Mouse (Mus musculus): ENCODE data around the gene Ascc3. TPM values are rescaled to one million over a fixed set of nuclear protein-coding genes. Genes with fewer than 3 reads are reported as not detected.

Ascc3 gene
- polyA plus RNA-seq, 1 experiment, result 28.7 TPM

DNA sequence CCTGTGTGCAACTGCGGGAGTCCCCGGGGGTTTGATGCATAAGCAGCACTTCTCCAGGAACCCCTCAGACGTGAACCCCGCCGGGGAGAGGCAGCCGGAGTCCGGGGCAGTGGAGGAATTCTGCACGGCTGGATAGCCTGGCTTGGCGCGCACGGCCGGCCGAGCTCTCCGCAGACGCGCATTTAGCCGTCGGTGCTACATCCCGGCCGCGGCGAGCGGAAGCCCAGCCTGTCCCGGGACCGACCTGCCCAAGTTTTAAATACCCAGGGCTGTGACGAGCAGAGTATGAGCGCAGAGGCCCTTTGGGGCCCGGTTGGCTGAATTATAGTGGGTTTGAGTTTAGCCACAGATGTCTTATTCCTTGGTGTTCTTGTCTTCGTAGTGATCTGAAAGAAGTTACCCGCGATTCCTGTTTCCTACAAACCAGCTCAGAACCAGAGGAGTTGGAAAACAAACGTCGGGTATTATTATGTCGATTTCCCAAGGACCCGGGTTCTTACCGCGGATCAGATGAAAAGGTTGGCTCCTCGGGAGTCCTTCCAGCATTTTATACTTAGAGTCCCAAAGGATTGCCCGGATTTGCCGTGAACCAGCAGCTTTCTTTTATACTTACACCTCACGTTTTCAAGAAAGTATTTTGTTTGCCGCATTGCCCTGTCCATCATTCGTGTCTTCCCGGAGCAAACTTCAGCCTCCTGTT lies 302.8 kb downstream of the Ascc3 start:
- no peak for TF ChIP-seq POLR2A (IDR thresholded peaks at IDR 0.05; ENCODE audit: control insufficient read depth, extremely low read depth, insufficient read depth, low read length, poor library complexity)
- TF ChIP-seq CTCF (IDR thresholded peaks at IDR 0.05; ENCODE audit: borderline replicate concordance, control insufficient read depth, extremely low read depth, insufficient read depth, low read length, poor library complexity), result no peak
- WGBS, result 4% methylated on average over 44 of the region's 44 CpGs
- DNase-seq, result no peak
- Histone ChIP-seq H3K36me3 (ENCODE audit: control insufficient read depth, insufficient read depth, low read length) (no peaks in the 10 kb centered on the region), H3K4me3 (ENCODE audit: control insufficient read depth, insufficient read depth, low read length) (no peak overlapping the region), H3K4me1 (replicated peaks; ENCODE audit: control insufficient read depth, insufficient read depth, low read length) (no peaks in the 10 kb centered on the region), H3K27ac (ENCODE audit: control insufficient read depth, insufficient read depth, low read length) (no peak overlapping the region), H3K27me3 (ENCODE audit: control insufficient read depth, insufficient read depth, low read length) (peaks cover 19% of the 10 kb centered on the region)

DNA sequence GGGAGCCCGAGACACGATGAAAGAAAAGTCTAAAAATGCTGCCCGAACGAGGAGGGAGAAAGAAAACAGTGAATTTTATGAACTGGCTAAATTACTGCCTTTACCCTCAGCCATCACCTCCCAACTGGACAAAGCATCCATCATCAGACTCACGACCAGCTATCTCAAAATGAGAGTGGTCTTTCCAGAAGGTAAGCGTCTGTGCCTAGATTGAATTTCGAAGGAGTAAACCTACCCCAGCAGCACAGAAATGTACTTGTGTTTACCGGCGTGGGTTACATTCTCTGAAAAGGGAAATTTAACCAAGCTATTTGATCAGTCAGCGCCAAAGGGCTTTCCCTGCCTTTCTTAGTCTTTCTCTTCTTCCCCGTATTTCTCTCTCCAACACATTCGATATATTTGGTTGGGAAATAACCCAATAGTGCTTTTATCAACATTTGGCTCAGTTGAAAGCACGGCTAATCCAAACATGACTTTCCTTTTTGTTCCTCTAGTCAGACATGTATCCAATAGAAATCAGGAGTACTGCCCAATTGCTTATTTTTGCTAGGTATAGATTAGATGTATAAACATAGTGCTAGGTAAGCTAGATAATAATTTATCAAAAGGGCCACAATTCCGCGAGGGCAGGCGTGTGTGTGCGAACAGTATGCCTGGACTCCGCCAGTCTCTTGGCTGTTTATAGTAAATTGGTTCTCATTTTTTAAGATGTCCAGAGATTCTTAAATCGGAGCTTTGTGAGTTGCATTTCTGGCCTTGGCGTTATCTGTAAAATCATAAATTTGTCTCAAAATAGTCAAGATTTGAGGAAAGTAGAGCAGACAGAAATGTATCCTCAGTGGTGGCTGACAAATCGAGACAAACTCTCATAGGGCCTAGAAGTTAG lies 303.7 kb downstream of the Ascc3 start:
- 18% methylated on average over 21 of the region's 21 CpGs for WGBS

DNA sequence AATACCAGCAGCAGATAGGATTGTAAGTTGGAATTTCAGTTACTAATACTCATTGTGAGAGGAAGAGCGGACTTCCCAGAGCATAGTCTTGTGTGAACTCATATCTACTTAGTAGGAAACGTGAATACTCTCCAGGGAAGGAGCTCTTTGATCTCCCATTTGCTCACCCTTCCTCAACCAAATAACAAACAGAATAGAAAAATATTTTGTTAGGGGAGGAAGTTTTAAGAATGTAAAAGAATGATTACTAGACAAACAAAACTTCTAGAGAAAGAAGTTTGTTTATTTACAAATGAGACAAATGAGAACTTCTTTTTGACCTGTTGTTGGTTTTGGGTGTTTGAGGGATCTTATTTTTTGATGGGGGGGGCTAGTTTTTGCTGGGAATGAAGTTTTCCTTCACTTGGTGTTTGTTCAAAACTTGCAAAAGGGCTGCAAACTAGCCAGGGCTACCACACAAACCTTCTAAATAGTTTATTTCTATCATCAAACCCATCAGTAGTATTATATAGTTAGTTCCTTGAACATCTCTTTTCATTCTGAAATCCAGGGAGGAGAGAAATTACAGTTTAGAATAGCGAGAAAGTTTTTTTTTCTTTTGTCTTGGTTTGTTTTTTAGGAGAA lies 304.4 kb downstream of the Ascc3 start:
- 22% methylated on average over 3 of the region's 3 CpGs for WGBS
- Histone ChIP-seq H3K27me3 (ENCODE audit: control insufficient read depth, insufficient read depth, low read length) (peaks cover 29% of the 10 kb centered on the region), H3K4me3 (ENCODE audit: control insufficient read depth, insufficient read depth, low read length) (no peak overlapping the region), H3K27ac (ENCODE audit: control insufficient read depth, insufficient read depth, low read length) (no peak overlapping the region), H3K4me1 (replicated peaks; ENCODE audit: control insufficient read depth, insufficient read depth, low read length) (no peaks in the 10 kb centered on the region), H3K36me3 (ENCODE audit: control insufficient read depth, insufficient read depth, low read length) (no peaks in the 10 kb centered on the region)
- DNase-seq, result no peak
- TF ChIP-seq POLR2A (IDR thresholded peaks at IDR 0.05; ENCODE audit: control insufficient read depth, extremely low read depth, insufficient read depth, low read length, poor library complexity) (no peak), CTCF (IDR thresholded peaks at IDR 0.05; ENCODE audit: borderline replicate concordance, control insufficient read depth, extremely low read depth, insufficient read depth, low read length, poor library complexity) (no peak)

More for the DNA sequence above, 303.7 kb downstream of the Ascc3 start:
- H3K27ac ChIP-seq (ENCODE audit: control insufficient read depth, insufficient read depth, low read length), result no peak overlapping the region
- no peak overlapping the region for H3K4me3 ChIP-seq (ENCODE audit: control insufficient read depth, insufficient read depth, low read length)
- no peak for DNase-seq
- no peaks in the 10 kb centered on the region for H3K4me1 ChIP-seq (replicated peaks; ENCODE audit: control insufficient read depth, insufficient read depth, low read length)
- TF ChIP-seq POLR2A (IDR thresholded peaks at IDR 0.05; ENCODE audit: control insufficient read depth, extremely low read depth, insufficient read depth, low read length, poor library complexity) (no peak), CTCF (IDR thresholded peaks at IDR 0.05; ENCODE audit: borderline replicate concordance, control insufficient read depth, extremely low read depth, insufficient read depth, low read length, poor library complexity) (no peak)
- H3K27me3 ChIP-seq (ENCODE audit: control insufficient read depth, insufficient read depth, low read length), result peaks cover 25% of the 10 kb centered on the region
- no peaks in the 10 kb centered on the region for H3K36me3 ChIP-seq (ENCODE audit: control insufficient read depth, insufficient read depth, low read length)

DNA sequence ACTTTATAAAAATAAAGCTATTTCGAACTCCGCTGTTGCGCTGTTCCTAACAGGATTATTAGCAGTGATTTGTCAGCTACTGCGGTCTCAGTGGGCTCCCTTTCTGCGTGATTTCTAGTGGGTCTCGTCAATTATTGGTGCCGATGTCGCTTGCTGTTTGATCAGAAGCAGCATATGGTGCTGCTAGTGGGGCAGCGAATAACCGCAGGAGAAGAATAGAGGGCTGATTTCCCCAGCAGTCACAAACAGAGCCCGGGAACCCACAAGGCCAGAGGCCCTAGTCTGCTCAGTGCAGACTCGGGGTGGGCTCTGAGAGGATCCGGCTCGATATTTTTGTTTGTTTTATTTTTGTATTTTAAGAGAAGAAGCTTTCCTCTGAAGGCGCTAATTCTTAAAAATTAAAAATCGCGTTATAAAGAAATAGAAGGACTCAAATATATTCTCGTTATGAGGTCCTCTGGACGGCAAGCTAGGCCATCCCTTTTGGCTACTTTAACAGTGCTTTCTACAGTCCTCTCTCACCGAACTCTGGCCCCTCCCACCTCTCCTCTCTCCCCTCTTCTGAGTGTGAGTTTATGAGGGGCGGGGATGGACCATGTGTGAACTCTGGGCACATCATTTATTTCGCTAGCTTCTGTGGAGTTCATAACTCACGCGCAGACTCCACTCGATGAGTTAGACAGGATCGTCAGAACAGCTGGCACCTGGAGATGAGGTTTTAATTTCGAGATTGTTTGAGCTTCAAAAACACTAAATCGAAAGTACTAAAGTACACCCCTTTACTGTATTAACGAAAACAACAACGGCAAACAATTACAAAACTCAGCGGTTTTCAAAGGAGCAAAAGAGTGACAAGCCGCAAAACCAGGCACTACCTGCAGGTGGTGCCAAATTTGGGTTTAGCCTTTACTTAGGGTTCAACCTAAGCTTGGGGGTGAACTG lies 305.3 kb downstream of the Ascc3 start:
- Histone ChIP-seq H3K4me3 (ENCODE audit: control insufficient read depth, insufficient read depth, low read length) (no peak overlapping the region), H3K27me3 (ENCODE audit: control insufficient read depth, insufficient read depth, low read length) (peaks cover 30% of the 10 kb centered on the region), H3K27ac (ENCODE audit: control insufficient read depth, insufficient read depth, low read length) (no peak overlapping the region), H3K4me1 (replicated peaks; ENCODE audit: control insufficient read depth, insufficient read depth, low read length) (no peaks in the 10 kb centered on the region), H3K36me3 (ENCODE audit: control insufficient read depth, insufficient read depth, low read length) (no peaks in the 10 kb centered on the region)
- DNase-seq, result no peak
- TF ChIP-seq POLR2A (IDR thresholded peaks at IDR 0.05; ENCODE audit: control insufficient read depth, extremely low read depth, insufficient read depth, low read length, poor library complexity) (no peak), CTCF (IDR thresholded peaks at IDR 0.05; ENCODE audit: borderline replicate concordance, control insufficient read depth, extremely low read depth, insufficient read depth, low read length, poor library complexity) (no peak)
- WGBS, result 7% methylated on average over 32 of the region's 32 CpGs

DNA sequence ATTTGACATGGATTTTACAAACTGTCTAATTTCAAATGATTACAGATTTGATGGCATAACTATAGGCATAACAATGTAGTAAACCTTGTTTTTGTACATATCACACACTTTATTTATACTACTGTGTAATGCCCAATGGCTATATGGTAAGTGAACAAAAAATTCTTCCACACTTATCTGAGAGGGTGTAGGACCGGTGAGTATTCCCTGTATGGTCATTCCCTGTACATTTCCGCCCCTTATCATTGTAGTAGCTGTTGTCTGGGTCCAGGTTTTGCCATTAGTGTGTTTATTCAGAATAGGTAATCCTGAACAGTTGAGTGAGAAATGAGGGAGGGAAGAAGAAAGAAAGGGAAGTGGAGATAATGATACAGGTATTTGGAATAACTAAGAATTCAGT lies 306.2 kb downstream of the Ascc3 start:
- Histone ChIP-seq H3K4me1 (replicated peaks; ENCODE audit: control insufficient read depth, insufficient read depth, low read length) (no peaks in the 10 kb centered on the region), H3K27me3 (ENCODE audit: control insufficient read depth, insufficient read depth, low read length) (peaks cover 37% of the 10 kb centered on the region), H3K27ac (ENCODE audit: control insufficient read depth, insufficient read depth, low read length) (no peak overlapping the region), H3K36me3 (ENCODE audit: control insufficient read depth, insufficient read depth, low read length) (no peaks in the 10 kb centered on the region), H3K4me3 (ENCODE audit: control insufficient read depth, insufficient read depth, low read length) (no peak overlapping the region)
- 34% methylated on average over 2 of the region's 2 CpGs for WGBS
- no peak for DNase-seq
- TF ChIP-seq POLR2A (IDR thresholded peaks at IDR 0.05; ENCODE audit: control insufficient read depth, extremely low read depth, insufficient read depth, low read length, poor library complexity), result no peak
- TF ChIP-seq CTCF (IDR thresholded peaks at IDR 0.05; ENCODE audit: borderline replicate concordance, control insufficient read depth, extremely low read depth, insufficient read depth, low read length, poor library complexity), result no peak
